Mouse (Mus musculus): ENCODE data around the gene Ankrd61. TPM values are rescaled to one million over a fixed set of nuclear protein-coding genes. Genes with fewer than 3 reads are reported as not detected.

Gene Ankrd61
- polyA plus RNA-seq, 1 experiment from 2014 or later = 0.66 TPM

GRCm38 (mm10) chr5:143874571-143874970, 22.9 kb downstream of the Ankrd61 start:
- no peaks in the 10 kb centered on the region for H3K27me3 ChIP-seq
- H3K4me3 ChIP-seq (replicated peaks) = no peak overlapping the region
- H3K9ac ChIP-seq = no peak overlapping the region
- H3K36me3 ChIP-seq (replicated peaks) = peaks cover 68% of the 10 kb centered on the region
- no peak for ATAC-seq (ENCODE audit: low FRiP score)
- H3K4me1 ChIP-seq = no peaks in the 10 kb centered on the region
- H3K4me2 ChIP-seq = no peak overlapping the region
- H3K9me3 ChIP-seq = no peaks in the 10 kb centered on the region
- no peak overlapping the region for H3K27ac ChIP-seq
- 70% methylated on average over 4 of the region's 4 CpGs for WGBS

GRCm38 (mm10) chr5:143871547-143872169, 25.8 kb downstream of the Ankrd61 start:
- Histone ChIP-seq H3K27me3 (no peaks in the 10 kb centered on the region), H3K36me3 (replicated peaks) (peaks cover 48% of the 10 kb centered on the region), H3K9me3 (no peaks in the 10 kb centered on the region), H3K4me3 (replicated peaks) (no peak overlapping the region), H3K4me1 (no peaks in the 10 kb centered on the region), H3K4me2 (no peak overlapping the region), H3K27ac (no peak overlapping the region), H3K9ac (no peak overlapping the region)
- ATAC-seq (ENCODE audit: low FRiP score) = no peak
- WGBS = 90% methylated on average over 11 of the region's 11 CpGs

Other genes with a start within 250 kb of the Ankrd61 start
- gene Usp42, start 165.4 kb downstream of the Ankrd61 start, polyA plus RNA-seq (2016; fragmentation: Nextera tagmentation; extraction: Ambion mirVana) = 33.0 and 34.5 TPM in 2 replicates
- 44.7 and 46.2 TPM in 2 replicates for gene Eif2ak1, start 79.9 kb downstream of the Ankrd61 start, polyA plus RNA-seq (2016; fragmentation: Nextera tagmentation; extraction: Ambion mirVana)
- 85.0 and 88.6 TPM in 2 replicates for gene Aimp2, start 12.2 kb upstream of the Ankrd61 start, polyA plus RNA-seq (2016; fragmentation: Nextera tagmentation; extraction: Ambion mirVana)
- 35.2 and 38.5 TPM in 2 replicates for gene Pms2, start 12.3 kb upstream of the Ankrd61 start, polyA plus RNA-seq (2016; fragmentation: Nextera tagmentation; extraction: Ambion mirVana)
- gene Gm42421, start 30.5 kb upstream of the Ankrd61 start, polyA plus RNA-seq (2016; fragmentation: Nextera tagmentation; extraction: Ambion mirVana) = 0.87 and 1.9 TPM in 2 replicates
- gene Rsph10b, start 35.4 kb upstream of the Ankrd61 start, polyA plus RNA-seq (2016; fragmentation: Nextera tagmentation; extraction: Ambion mirVana) = 2.2 and 3.4 TPM in 2 replicates
- 110 and 113 TPM in 2 replicates for gene Ccz1, start 117.2 kb upstream of the Ankrd61 start, polyA plus RNA-seq (2016; fragmentation: Nextera tagmentation; extraction: Ambion mirVana)
- not detected in 2 replicates for gene Ocm, start 129.0 kb upstream of the Ankrd61 start, polyA plus RNA-seq (2016; fragmentation: Nextera tagmentation; extraction: Ambion mirVana)
- gene Lmtk2, start 202.8 kb upstream of the Ankrd61 start, polyA plus RNA-seq (2016; fragmentation: Nextera tagmentation; extraction: Ambion mirVana) = 9.5 and 10.3 TPM in 2 replicates